Mouse (Mus musculus): ENCODE data around the gene Vmn1r39. TPM values are rescaled to one million over a fixed set of nuclear protein-coding genes. Genes with fewer than 3 reads are reported as not detected.
"Not testable (repeated sequence)": the region's sequence is repeated elsewhere in the genome, so short reads cannot be mapped to it uniquely, and the experiment has no call there.

The Vmn1r39 gene
- polyA plus RNA-seq (2015; fragmentation: Nextera tagmentation; extraction: Ambion mirVana), result not detected in 2 replicates

DNA sequence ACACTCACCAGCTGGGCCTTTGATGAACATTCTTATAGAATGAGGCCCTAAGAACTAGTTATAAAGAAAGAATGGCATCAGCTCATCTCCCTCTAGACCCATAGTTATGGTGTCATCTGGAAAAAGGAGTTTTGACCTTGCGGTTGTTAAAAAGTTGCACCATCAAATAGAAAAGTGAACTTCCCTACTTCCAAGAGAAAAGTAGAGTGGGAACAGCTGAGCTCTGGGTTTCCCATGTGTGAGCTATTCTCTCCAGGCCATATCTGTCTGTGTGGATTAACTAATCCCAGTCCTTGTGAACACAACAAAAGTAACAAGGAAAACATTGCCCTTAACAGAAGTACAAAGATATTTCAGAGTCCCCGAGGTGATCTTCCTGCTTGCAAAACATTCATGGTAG is at the start of gene Vmn1r39:
Gene Vmn1r39, minus strand, starts transcription at position 101 of the 400 bp plus-strand sequence.
- Histone ChIP-seq H3K9ac (no peak within 1 kb of the TSS), H3K4me2 (no peak within 1 kb of the TSS), H3K9me3 (no peaks in the 10 kb centered on the region), H3K4me1 (replicated peaks) (no peaks in the 10 kb centered on the region), H3K27me3 (no peaks in the 10 kb centered on the region), H3K36me3 (no peaks in the 10 kb centered on the region), H3K27ac (replicated peaks) (no peak within 1 kb of the TSS), H3K4me3 (no peak within 1 kb of the TSS)
- ATAC-seq (ENCODE audit: low read depth), result no peak
- WGBS, result 96% methylated on average over 2 of the region's 2 CpGs

- ATAC-seq (ENCODE audit: low read depth), result no peak
- no peak overlapping the region for H3K4me2 ChIP-seq
Observed at GRCm38 (mm10) chr6:66859391-66859790, 49.0 kb upstream of the Vmn1r39 start.

DNA sequence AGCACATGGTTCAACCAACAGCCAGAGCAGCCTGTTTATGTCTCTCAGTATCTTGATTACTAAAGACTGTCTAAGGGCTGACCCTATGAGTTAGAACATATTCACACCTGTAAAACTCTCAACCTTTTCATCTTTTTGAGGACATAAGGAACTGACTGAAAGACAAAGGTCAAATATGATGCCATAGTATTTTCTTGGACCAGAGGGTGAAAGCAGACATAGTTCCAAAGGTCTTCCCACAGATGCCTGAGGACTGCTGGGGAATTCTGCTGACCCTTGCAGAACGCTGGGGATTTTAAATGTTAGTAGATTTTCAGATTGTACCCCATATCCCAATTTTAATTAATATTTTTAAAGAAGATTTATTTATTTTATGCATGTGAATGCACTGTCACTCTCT is 47.9 kb upstream of the Vmn1r39 start:
- no peak overlapping the region for H3K4me2 ChIP-seq
- no peaks in the 10 kb centered on the region for H3K9me3 ChIP-seq
- no peak for ATAC-seq (ENCODE audit: low read depth)
- H3K4me1 ChIP-seq (replicated peaks), result no peaks in the 10 kb centered on the region
- H3K36me3 ChIP-seq, result no peaks in the 10 kb centered on the region
- H3K27ac ChIP-seq (replicated peaks), result no peak overlapping the region
- H3K4me3 ChIP-seq, result no peak overlapping the region
- no peaks in the 10 kb centered on the region for H3K27me3 ChIP-seq
- no peak overlapping the region for H3K9ac ChIP-seq
- 92% methylated on average over 1 of the region's 1 CpGs for WGBS

More at GRCm38 (mm10) chr6:66859391-66859790, 49.0 kb upstream of the Vmn1r39 start:
- no peaks in the 10 kb centered on the region for H3K9me3 ChIP-seq
- H3K27me3 ChIP-seq, result no peaks in the 10 kb centered on the region
- no peak overlapping the region for H3K9ac ChIP-seq
- no peak overlapping the region for H3K4me3 ChIP-seq
- H3K27ac ChIP-seq (replicated peaks), result no peak overlapping the region
- H3K4me1 ChIP-seq (replicated peaks), result no peaks in the 10 kb centered on the region
- no peaks in the 10 kb centered on the region for H3K36me3 ChIP-seq

GRCm38 (mm10) chr6:66856236-66856635 is 45.8 kb upstream of the Vmn1r39 start:
- H3K9me3 ChIP-seq, result no peaks in the 10 kb centered on the region
- H3K4me3 ChIP-seq, result no peak overlapping the region
- no peak for ATAC-seq (ENCODE audit: low read depth)
- H3K27me3 ChIP-seq, result no peaks in the 10 kb centered on the region
- no peak overlapping the region for H3K27ac ChIP-seq (replicated peaks)
- H3K4me2 ChIP-seq, result no peak overlapping the region
- no peak overlapping the region for H3K9ac ChIP-seq
- H3K4me1 ChIP-seq (replicated peaks), result no peaks in the 10 kb centered on the region
- no peaks in the 10 kb centered on the region for H3K36me3 ChIP-seq

- Histone ChIP-seq H3K27ac (replicated peaks) (no peak overlapping the region), H3K9ac (no peak overlapping the region), H3K27me3 (no peaks in the 10 kb centered on the region), H3K4me2 (no peak overlapping the region), H3K9me3 (no peaks in the 10 kb centered on the region), H3K36me3 (no peaks in the 10 kb centered on the region), H3K4me1 (replicated peaks) (no peaks in the 10 kb centered on the region), H3K4me3 (no peak overlapping the region)
- WGBS, result 60% methylated on average over 4 of the region's 4 CpGs
- no peak for ATAC-seq (ENCODE audit: low read depth)
Observed at GRCm38 (mm10) chr6:66848936-66849335, 38.5 kb upstream of the Vmn1r39 start.

GRCm38 (mm10) chr6:66840631-66841030 is 30.2 kb upstream of the Vmn1r39 start:
- H3K9ac ChIP-seq; H3K9me3 ChIP-seq; H3K27ac ChIP-seq (replicated peaks); H3K27me3 ChIP-seq; H3K4me3 ChIP-seq; ATAC-seq (ENCODE audit: low read depth); H3K4me1 ChIP-seq (replicated peaks); H3K4me2 ChIP-seq; H3K36me3 ChIP-seq: not testable (repeated sequence)
- 9% methylated on average over 1 of the region's 1 CpGs for WGBS

GRCm38 (mm10) chr6:66836932-66837331 is 26.5 kb upstream of the Vmn1r39 start:
- H3K9ac ChIP-seq, result no peak overlapping the region
- H3K4me2 ChIP-seq, result no peak overlapping the region
- H3K27ac ChIP-seq (replicated peaks), result no peak overlapping the region
- H3K9me3 ChIP-seq, result no peaks in the 10 kb centered on the region
- H3K36me3 ChIP-seq, result no peaks in the 10 kb centered on the region
- no peaks in the 10 kb centered on the region for H3K27me3 ChIP-seq
- H3K4me3 ChIP-seq, result no peak overlapping the region
- no peaks in the 10 kb centered on the region for H3K4me1 ChIP-seq (replicated peaks)
- ATAC-seq (ENCODE audit: low read depth), result no peak

DNA sequence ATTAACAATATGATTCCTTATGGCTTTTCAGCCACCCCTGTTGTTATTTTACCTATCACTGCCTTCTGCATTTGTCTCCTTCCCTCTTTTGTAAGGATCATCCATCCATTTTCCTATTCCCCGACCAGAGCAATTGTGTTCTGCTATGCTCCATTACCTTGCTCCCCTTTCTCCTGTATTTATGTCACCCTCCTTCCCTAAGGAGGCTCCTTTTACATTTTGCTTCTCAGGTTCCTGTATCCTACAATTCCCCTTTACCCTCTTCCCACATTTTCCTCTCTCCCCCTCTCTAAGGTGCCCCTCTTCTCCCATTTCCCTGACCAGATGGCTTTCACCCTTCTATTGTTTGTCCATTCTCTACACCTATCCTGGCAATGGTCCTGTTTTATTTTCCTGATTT is 4.1 kb downstream of the Vmn1r39 start:
- H3K27me3 ChIP-seq, result no peaks in the 10 kb centered on the region
- WGBS, result 36% methylated on average over 1 of the region's 1 CpGs
- H3K27ac ChIP-seq (replicated peaks), result no peak overlapping the region
- H3K36me3 ChIP-seq, result no peaks in the 10 kb centered on the region
- H3K4me2 ChIP-seq, result no peak overlapping the region
- ATAC-seq (ENCODE audit: low read depth), result no peak
- no peaks in the 10 kb centered on the region for H3K4me1 ChIP-seq (replicated peaks)
- no peak overlapping the region for H3K4me3 ChIP-seq
- H3K9me3 ChIP-seq, result no peaks in the 10 kb centered on the region
- no peak overlapping the region for H3K9ac ChIP-seq

- Histone ChIP-seq H3K36me3 (no peaks in the 10 kb centered on the region), H3K27ac (replicated peaks) (no peak overlapping the region), H3K4me2 (no peak overlapping the region), H3K9me3 (no peaks in the 10 kb centered on the region), H3K27me3 (no peaks in the 10 kb centered on the region), H3K4me1 (replicated peaks) (no peaks in the 10 kb centered on the region), H3K4me3 (no peak overlapping the region), H3K9ac (no peak overlapping the region)
- 83% methylated on average over 3 of the region's 3 CpGs for WGBS
- no peak for ATAC-seq (ENCODE audit: low read depth)
Observed at GRCm38 (mm10) chr6:66805713-66806112, 4.7 kb downstream of the Vmn1r39 start.

- H3K9ac ChIP-seq; H3K4me1 ChIP-seq (replicated peaks); H3K4me3 ChIP-seq; H3K27ac ChIP-seq (replicated peaks); H3K27me3 ChIP-seq; ATAC-seq (ENCODE audit: low read depth); H3K36me3 ChIP-seq; H3K4me2 ChIP-seq; H3K9me3 ChIP-seq: not testable (repeated sequence)
Observed at GRCm38 (mm10) chr6:66782527-66782926, 27.9 kb downstream of the Vmn1r39 start, which contains the start of gene Vmn1r38. Gene Vmn1r38 (minus strand): TSS chr6:66782627.

Other genes with a start within 250 kb of the Vmn1r39 start
- gene Vmn1r33, start 192.3 kb downstream of the Vmn1r39 start, polyA plus RNA-seq (2015; fragmentation: Nextera tagmentation; extraction: Ambion mirVana), result not detected in 2 replicates
- not detected in 2 replicates for gene Vmn1r34, start 166.7 kb downstream of the Vmn1r39 start, polyA plus RNA-seq (2015; fragmentation: Nextera tagmentation; extraction: Ambion mirVana)
- not detected in 2 replicates for gene Vmn1r35, start 124.7 kb downstream of the Vmn1r39 start, polyA plus RNA-seq (2015; fragmentation: Nextera tagmentation; extraction: Ambion mirVana)
- gene Vmn1r36, start 91.4 kb downstream of the Vmn1r39 start, polyA plus RNA-seq (2015; fragmentation: Nextera tagmentation; extraction: Ambion mirVana), result not detected in 2 replicates
- gene Vmn1r37, start 81.2 kb downstream of the Vmn1r39 start, polyA plus RNA-seq (2015; fragmentation: Nextera tagmentation; extraction: Ambion mirVana), result not detected in 2 replicates
- gene Vmn1r38, start 28.0 kb downstream of the Vmn1r39 start, polyA plus RNA-seq (2015; fragmentation: Nextera tagmentation; extraction: Ambion mirVana), result not detected in 2 replicates
- 50.4 and 52.2 TPM in 2 replicates for gene Gng12, start 85.8 kb upstream of the Vmn1r39 start, polyA plus RNA-seq (2015; fragmentation: Nextera tagmentation; extraction: Ambion mirVana)
- gene Gadd45a, start 226.8 kb upstream of the Vmn1r39 start, polyA plus RNA-seq (2015; fragmentation: Nextera tagmentation; extraction: Ambion mirVana), result 28.3 and 29.8 TPM in 2 replicates

Measured in neural tube, embryonic 13.5 days (tissue).